Mouse (Mus musculus): ENCODE results near the gene Srrt.

DNA sequence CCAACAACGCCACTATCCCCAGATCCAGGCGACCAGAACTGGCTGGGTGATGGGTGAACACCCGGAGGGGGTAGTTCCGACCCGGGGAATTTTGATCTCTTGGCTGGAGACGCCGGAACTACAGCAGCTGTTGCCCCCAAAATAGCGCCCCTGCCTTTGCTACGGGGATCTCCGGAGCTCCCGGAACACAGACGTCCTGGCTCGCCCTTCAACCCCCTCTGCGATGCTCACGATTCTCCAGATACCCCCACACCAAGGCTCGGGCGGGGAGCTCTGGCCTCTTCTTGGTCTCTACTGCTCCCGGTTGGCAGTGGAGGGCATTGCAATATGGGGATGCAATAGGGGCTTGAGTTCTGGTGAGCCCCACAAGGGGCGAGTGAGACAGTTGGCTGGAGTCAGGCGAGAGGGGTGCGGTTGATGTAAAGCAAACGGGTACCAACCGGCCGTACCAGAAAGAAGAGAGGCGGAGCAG, 18.4 kb downstream of the Srrt start:
- no peak for TF ChIP-seq POLR2A (IDR thresholded peaks at IDR 0.05; ENCODE audit: control insufficient read depth, low read depth, low read length)
- TF ChIP-seq CTCF (IDR thresholded peaks at IDR 0.05; ENCODE audit: control insufficient read depth, insufficient read depth, insufficient replicate concordance, low read depth, low read length) = no peak
